Comparison of ENCODE assay signal across 13 mouse cellular contexts in genomic region chr15:31426066-31426706, GRCm38 (mm10). TPM values are rescaled to one million over a fixed set of nuclear protein-coding genes. Genes with fewer than 3 reads are reported as not detected.
A peak's percentile ranks its signal among the peaks of the same experiment; 100 is the strongest.
DNase-seq lines count a peak whose midpoint lies in the region; ATAC-seq and TF ChIP-seq lines count a peak whose summit lies in the region.
"Had no signal": no experiment of that assay in that cellular context is flagged by ENCODE, and none has a peak within 500 bp of the region (broad histone marks: within the 10 kb centered on the region; RNA-seq: fewer than 3 reads in every experiment).

No protein-coding gene starts in this region.

- no peaks in the 10 kb centered on the region for H3K9me3 ChIP-seq in hindbrain, embryonic 12.5 days (replicated peaks)
- no peaks in the 10 kb centered on the region for H3K9me3 ChIP-seq in neural tube, embryonic 12.5 days
- H3K9me3 ChIP-seq: embryonic facial prominence, embryonic 13.5 days; limb, embryonic 13.5 days; lung, embryonic 15.5 days had no signal

- H3K4me2 ChIP-seq in hindbrain, embryonic 12.5 days (replicated peaks) = no peak overlapping the region
- 0 out of 2 replicates have a peak overlapping the region, but pooled peaks have one; percentile 3 for H3K4me2 ChIP-seq in neural tube, embryonic 12.5 days (replicated peaks)
- H3K4me2 ChIP-seq: embryonic facial prominence, embryonic 13.5 days; heart, embryonic 11.5 days; limb, embryonic 13.5 days; lung, embryonic 15.5 days had no signal

- no peaks in the 10 kb centered on the region for H3K27me3 ChIP-seq in hindbrain, embryonic 12.5 days
- H3K27me3 ChIP-seq in neural tube, embryonic 12.5 days (replicated peaks) = no peaks in the 10 kb centered on the region
- H3K27me3 ChIP-seq: embryonic facial prominence, embryonic 13.5 days; lung, embryonic 15.5 days had no signal

- H3K9ac ChIP-seq in hindbrain, embryonic 12.5 days = no peak overlapping the region
- no peak overlapping the region for H3K9ac ChIP-seq in neural tube, embryonic 12.5 days
- H3K9ac ChIP-seq: embryonic facial prominence, embryonic 13.5 days; limb, embryonic 13.5 days; lung, embryonic 15.5 days had no signal

- TF ChIP-seq CTCF in left cerebral cortex, adult 2 months (IDR thresholded peaks at IDR 0.05) = no peak

- DNase-seq in left cerebral cortex, adult 2 months (ENCODE audit: extremely low spot score in 1 of 2, low spot score in 2 of 2) = no peak
- no peak for DNase-seq in left cerebral cortex, postnatal 10 days (ENCODE audit: extremely low spot score in 1 of 2, low spot score in 2 of 2)
- DNase-seq in brain, adult 2 months (ENCODE audit: low read depth, low spot score) = peak; percentile 68
- DNase-seq in Muller cell, postnatal 12 days (ENCODE audit: inconsistent ontology term) = no peak
- DNase-seq: adrenal gland, adult 2 months had no signal

- 37% methylated on average over 8 of the region's 8 CpGs for WGBS in hindbrain, embryonic 12.5 days
- 43% methylated on average over 8 of the region's 8 CpGs for WGBS in neural tube, embryonic 12.5 days

- intact Hi-C loops in left cerebral cortex, adult 2 months (cut with DNase I) = loop anchor here (5.0 kb wide), 1 partner anchor 109 kb away; no protein-coding TSS in a partner anchor
- intact Hi-C loops in left cerebral cortex, postnatal 10 days (cut with DNase I) = loop anchor here (5.0 kb wide), 1 partner anchor 34 kb away; no protein-coding TSS in a partner anchor

- peak overlapping the region; percentile 83 for H3K27ac ChIP-seq in left cerebral cortex, adult 2 months
- no peak overlapping the region for H3K27ac ChIP-seq in hindbrain, embryonic 12.5 days
- no peak overlapping the region for H3K27ac ChIP-seq in neural tube, embryonic 12.5 days
- H3K27ac ChIP-seq: embryonic facial prominence, embryonic 13.5 days; limb, embryonic 13.5 days; lung, embryonic 15.5 days had no signal

- H3K4me1 ChIP-seq in hindbrain, embryonic 12.5 days = peaks cover 9% of the 10 kb centered on the region; the same call in 1 of the 2 replicates
- peaks cover 11% of the 10 kb centered on the region for H3K4me1 ChIP-seq in neural tube, embryonic 12.5 days

- peak; percentile 66; the same call in 1 of the 2 replicates for ATAC-seq in hindbrain, embryonic 12.5 days (ENCODE audit: low FRiP score)
- ATAC-seq in neural tube, embryonic 12.5 days (ENCODE audit: low FRiP score, low read depth) = peak; percentile 63
- no peak for ATAC-seq in erythroblast, adult 5-6 weeks (replicated peaks; ENCODE audit: low FRiP score, poor library complexity, severe bottlenecking)

- no peaks in the 10 kb centered on the region for H3K36me3 ChIP-seq in hindbrain, embryonic 12.5 days
- no peaks in the 10 kb centered on the region for H3K36me3 ChIP-seq in neural tube, embryonic 12.5 days
- H3K36me3 ChIP-seq: embryonic facial prominence, embryonic 13.5 days; limb, embryonic 13.5 days; lung, embryonic 15.5 days had no signal

- H3K4me3 ChIP-seq in left cerebral cortex, adult 2 months = no peak overlapping the region
- no peak overlapping the region for H3K4me3 ChIP-seq in hindbrain, embryonic 12.5 days
- no peak overlapping the region for H3K4me3 ChIP-seq in neural tube, embryonic 12.5 days
- H3K4me3 ChIP-seq: embryonic facial prominence, embryonic 13.5 days; limb, embryonic 13.5 days; lung, embryonic 15.5 days had no signal

RNA-seq across cellular contexts. Expression of gene Ropn1l, which starts 27.4 kb away (rescaled TPM):
- 1 to 10 TPM in 1 of 2 experiments, under 1 TPM in 1; 0.75 to 1.0 TPM for total RNA-seq in left cerebral cortex, adult 2 months (2021)
- total RNA-seq in left cerebral cortex, postnatal 10 days (2021) = 1 to 10 TPM; 1.0 to 1.8 TPM
- polyA plus RNA-seq in hindbrain, embryonic 12.5 days (2016; fragmentation: Nextera tagmentation; extraction: Ambion mirVana) = 2.8 and 2.9 TPM in 2 replicates
- polyA plus RNA-seq in neural tube, embryonic 12.5 days (2016; fragmentation: Nextera tagmentation; extraction: Ambion mirVana) = 1.6 and 2.5 TPM in 2 replicates
- not detected in 2 replicates for total RNA-seq in erythroblast, adult 5-6 weeks (2015; ENCODE audit: low replicate concordance)
- total RNA-seq in erythroblast, adult 5-6 weeks (2017; ENCODE audit: low replicate concordance) = 2.1 TPM in 1 of 2 replicates, not detected in the other
- total RNA-seq: gastrocnemius, adult 18-20 months had no signal

RNA-seq across cellular contexts. Expression of gene Ankrd33b, which starts 58.7 kb away (rescaled TPM):
- 10 to 100 TPM; 79.6 to 93.7 TPM for total RNA-seq in left cerebral cortex, adult 2 months (2021)
- total RNA-seq in left cerebral cortex, postnatal 10 days (2021) = 1 to 10 TPM; 6.4 to 8.7 TPM
- 0.85 and 0.87 TPM in 2 replicates for polyA plus RNA-seq in hindbrain, embryonic 12.5 days (2016; fragmentation: Nextera tagmentation; extraction: Ambion mirVana)
- 1.0 and 1.4 TPM in 2 replicates for polyA plus RNA-seq in neural tube, embryonic 12.5 days (2016; fragmentation: Nextera tagmentation; extraction: Ambion mirVana)
- 0.58 and 1.0 TPM in 2 replicates for total RNA-seq in erythroblast, adult 5-6 weeks (2015; ENCODE audit: low replicate concordance)
- total RNA-seq in erythroblast, adult 5-6 weeks (2017; ENCODE audit: low replicate concordance) = 1.1 and 2.3 TPM in 2 replicates

Comparison
In these comparisons a context has a peak if more than half of its experiments do, and no peak if none do; other contexts are left out.
1. RNA of gene Ankrd33b, which starts 58.7 kb away (total RNA-seq): 79.6 to 93.7 TPM in left cerebral cortex, adult 2 months; 6.4 to 8.7 TPM in left cerebral cortex, postnatal 10 days and 0.58 to 2.3 TPM in erythroblast, adult 5-6 weeks; every median in the first group is over 4 times any median in the second.